Mouse (Mus musculus): ENCODE data around the gene Bri3. TPM values are rescaled to one million over a fixed set of nuclear protein-coding genes. Genes with fewer than 3 reads are reported as not detected.

Bri3 gene
- total and polyA plus RNA-seq, 3 experiments = 21.6 to 40.5 TPM; not detected in 1

- H3K4me1 ChIP-seq (ENCODE audit: control insufficient read depth in 1 of 2, insufficient read depth in 2 of 2, low read length in 2 of 2) = no peaks in the 10 kb centered on the region
- no peaks in the 10 kb centered on the region for H3K36me3 ChIP-seq (ENCODE audit: control insufficient read depth in 1 of 2, insufficient read depth in 2 of 2, low read length in 2 of 2)
- no peak overlapping the region for H3K9ac ChIP-seq (ENCODE audit: control insufficient read depth, low read depth, low read length, poor library complexity, severe bottlenecking)
- H3K79me2 ChIP-seq (ENCODE audit: control insufficient read depth, insufficient read depth, low read length, poor library complexity) = no peaks in the 10 kb centered on the region
- no peak overlapping the region for H3K4me3 ChIP-seq (ENCODE audit: control insufficient read depth in 1 of 2, insufficient read depth in 1 of 2, low read depth in 2 of 2, low read length in 2 of 2)
- no peak overlapping the region for H3K27ac ChIP-seq (ENCODE audit: control insufficient read depth, low read depth, low read length)
- H3K9me3 ChIP-seq (replicated peaks; ENCODE audit: insufficient read depth, low read length) = no peaks in the 10 kb centered on the region
- TF ChIP-seq HCFC1 (IDR thresholded peaks at IDR 0.05; ENCODE audit: low read depth, low read length) (no peak), MAZ (IDR thresholded peaks at IDR 0.05; ENCODE audit: low read depth, low read length) (no peak), KAT2A (conservative IDR thresholded peaks at IDR 0.05; ENCODE audit: low read depth, low read length) (no peak), MXI1 (IDR thresholded peaks at IDR 0.05; ENCODE audit: low read depth, low read length) (no peak), E2F4 (IDR thresholded peaks at IDR 0.05; ENCODE audit: borderline replicate concordance, low read depth, low read length) (no peak), UBTF (IDR thresholded peaks at IDR 0.05; ENCODE audit: borderline replicate concordance, insufficient read depth, low read depth, low read length) (no peak), CTCF (IDR thresholded peaks at IDR 0.05 in 2 of 3, conservative IDR thresholded peaks at IDR 0.05 in 1 of 3; ENCODE audit: control insufficient read depth in 1 of 3, insufficient read depth in 1 of 3, low read depth in 2 of 3, low read length in 3 of 3, poor library complexity in 1 of 3, severe bottlenecking in 1 of 3) (no peak), BHLHE40 (IDR thresholded peaks at IDR 0.05; ENCODE audit: borderline replicate concordance, low read depth, low read length) (no peak), SMC3 (IDR thresholded peaks at IDR 0.05; ENCODE audit: low read depth, low read length) (no peak), MYC (IDR thresholded peaks at IDR 0.05; ENCODE audit: low read depth, low read length) (no peak), CHD2 (IDR thresholded peaks at IDR 0.05; ENCODE audit: low read length) (no peak), POLR2AphosphoS5 (IDR thresholded peaks at IDR 0.05; ENCODE audit: borderline replicate concordance, low read depth, low read length) (no peak), NELFE (IDR thresholded peaks at IDR 0.05; ENCODE audit: low read depth, low read length) (no peak)
- DNase-seq (ENCODE audit: low read depth, low spot score) = no peak
- H3K27me3 ChIP-seq (ENCODE audit: control insufficient read depth in 1 of 2, insufficient read depth in 2 of 2, low read length in 2 of 2) = no peaks in the 10 kb centered on the region
These were observed 113.3 kb downstream of the Bri3 start for GRCm38 (mm10) chr5:144357551-144357880.

- Histone ChIP-seq H3K9ac (ENCODE audit: control insufficient read depth, low read depth, low read length, poor library complexity, severe bottlenecking) (no peak within 1 kb of the TSS), H3K27me3 (ENCODE audit: control insufficient read depth in 1 of 2, insufficient read depth in 2 of 2, low read length in 2 of 2) (no peaks in the 10 kb centered on the region), H3K4me3 (ENCODE audit: control insufficient read depth in 1 of 2, insufficient read depth in 1 of 2, low read depth in 2 of 2, low read length in 2 of 2) (no peak within 1 kb of the TSS), H3K36me3 (ENCODE audit: control insufficient read depth in 1 of 2, insufficient read depth in 2 of 2, low read length in 2 of 2) (no peaks in the 10 kb centered on the region), H3K9me3 (replicated peaks; ENCODE audit: insufficient read depth, low read length) (no peaks in the 10 kb centered on the region), H3K27ac (ENCODE audit: control insufficient read depth, low read depth, low read length) (no peak within 1 kb of the TSS), H3K4me1 (ENCODE audit: control insufficient read depth in 1 of 2, insufficient read depth in 2 of 2, low read length in 2 of 2) (no peaks in the 10 kb centered on the region), H3K79me2 (ENCODE audit: control insufficient read depth, insufficient read depth, low read length, poor library complexity) (no peaks in the 10 kb centered on the region)
- DNase-seq (ENCODE audit: low read depth, low spot score) = no peak
- TF ChIP-seq CHD1 (IDR thresholded peaks at IDR 0.05; ENCODE audit: low read depth, low read length) = no peak
- no peak for TF ChIP-seq GATA1 (IDR thresholded peaks at IDR 0.05; ENCODE audit: low read depth, low read length)
- no peak for TF ChIP-seq RAD21 (IDR thresholded peaks at IDR 0.05; ENCODE audit: low read depth, low read length)
- TF ChIP-seq ZNF384 (IDR thresholded peaks at IDR 0.05; ENCODE audit: low read depth, low read length) = no peak
- TF ChIP-seq ELF1 (IDR thresholded peaks at IDR 0.05; ENCODE audit: low read depth, low read length) = no peak
- no peak for TF ChIP-seq CHD2 (IDR thresholded peaks at IDR 0.05; ENCODE audit: low read length)
- TF ChIP-seq MYC (IDR thresholded peaks at IDR 0.05; ENCODE audit: low read depth, low read length) = no peak
- no peak for TF ChIP-seq MAFK (IDR thresholded peaks at IDR 0.05; ENCODE audit: borderline replicate concordance, low read depth, low read length)
- no peak for TF ChIP-seq KAT2A (conservative IDR thresholded peaks at IDR 0.05; ENCODE audit: low read depth, low read length)
- TF ChIP-seq JUND (IDR thresholded peaks at IDR 0.05; ENCODE audit: low read depth, low read length) = no peak
- TF ChIP-seq UBTF (IDR thresholded peaks at IDR 0.05; ENCODE audit: borderline replicate concordance, insufficient read depth, low read depth, low read length) = no peak
- no peak for TF ChIP-seq BHLHE40 (IDR thresholded peaks at IDR 0.05; ENCODE audit: borderline replicate concordance, low read depth, low read length)
- TF ChIP-seq POLR2AphosphoS2 (IDR thresholded peaks at IDR 0.05; ENCODE audit: low read length) = no peak
- TF ChIP-seq ZC3H11A (IDR thresholded peaks at IDR 0.05; ENCODE audit: low read depth, low read length) = no peak
- no peak for TF ChIP-seq MAZ (IDR thresholded peaks at IDR 0.05; ENCODE audit: low read depth, low read length)
These were observed 113.8 kb downstream of the Bri3 start, which contains the start of gene Baiap2l1 for GRCm38 (mm10) chr5:144357881-144358591. Baiap2l1 (minus strand) TSS chr5:144358112.
